Mouse (Mus musculus): ENCODE data around the gene Olfr420. TPM values are rescaled to one million over a fixed set of nuclear protein-coding genes. Genes with fewer than 3 reads are reported as not detected.

Gene Olfr420
- not detected in 2 replicates for polyA plus RNA-seq (2012)

GRCm38 (mm10) chr1:174155333-174155732, at the start of gene Olfr420:
Olfr420 (plus strand) TSS chr1:174155633.

GRCm38 (mm10) chr1:174121062-174121461, 34.4 kb upstream of the Olfr420 start, which contains the start of gene Olfr231:
Olfr231 (minus strand) TSS chr1:174121162.

GRCm38 (mm10) chr1:174131217-174131616, 24.2 kb upstream of the Olfr420 start, which contains the start of gene Olfr424:
Olfr424 (plus strand) TSS chr1:174131517.

GRCm38 (mm10) chr1:174172605-174173004, 17.2 kb downstream of the Olfr420 start, which contains the start of gene Spta1:
Spta1 (plus strand) TSS chr1:174172776.

Other genes starting within 250 kb of the Olfr420 start
- 1.6 and 3.6 TPM in 2 replicates for gene Ifi211, start 242.6 kb upstream of the Olfr420 start, polyA plus RNA-seq (2012)
- gene Mndal, start 213.1 kb upstream of the Olfr420 start, polyA plus RNA-seq (2012), result 22.6 and 23.7 TPM in 2 replicates
- 3.7 and 4.4 TPM in 2 replicates for gene Ifi203, start 213.0 kb upstream of the Olfr420 start, polyA plus RNA-seq (2012)
- not detected in 2 replicates for gene Ifi202b, start 172.9 kb upstream of the Olfr420 start, polyA plus RNA-seq (2012)
- 0.77 and 1.0 TPM in 2 replicates for gene Ifi205, start 123.8 kb upstream of the Olfr420 start, polyA plus RNA-seq (2012)
- gene Olfr433, start 114.9 kb upstream of the Olfr420 start, polyA plus RNA-seq (2012), result not detected in 2 replicates
- not detected in 2 replicates for gene Olfr432, start 106.4 kb upstream of the Olfr420 start, polyA plus RNA-seq (2012)
- gene Olfr430, start 89.0 kb upstream of the Olfr420 start, polyA plus RNA-seq (2012), result not detected in 2 replicates
- gene Olfr429, start 71.3 kb upstream of the Olfr420 start, polyA plus RNA-seq (2012), result not detected in 2 replicates
- 0.10 TPM in 1 of 2 replicates, not detected in the other for gene Olfr427, start 58.7 kb upstream of the Olfr420 start, polyA plus RNA-seq (2012)
- 0.02 TPM in 1 of 2 replicates, not detected in the other for gene Olfr231, start 34.5 kb upstream of the Olfr420 start, polyA plus RNA-seq (2012)
- not detected in 2 replicates for gene Olfr424, start 24.1 kb upstream of the Olfr420 start, polyA plus RNA-seq (2012)
- gene Spta1, start 17.1 kb downstream of the Olfr420 start, polyA plus RNA-seq (2012), result 0.28 and 0.40 TPM in 2 replicates
- not detected in 2 replicates for gene Olfr419, start 96.4 kb downstream of the Olfr420 start, polyA plus RNA-seq (2012)
- not detected in 2 replicates for gene Mptx1, start 174.9 kb downstream of the Olfr420 start, polyA plus RNA-seq (2012)
- gene Olfr417, start 209.5 kb downstream of the Olfr420 start, polyA plus RNA-seq (2012), result 0.02 TPM in 1 of 2 replicates, not detected in the other
- not detected in 2 replicates for gene Olfr248, start 235.4 kb downstream of the Olfr420 start, polyA plus RNA-seq (2012)